Mouse (Mus musculus) neural tube, embryonic 11.5 days (tissue): ENCODE results near the gene Amph. TPM values are rescaled to one million over a fixed set of nuclear protein-coding genes. Genes with fewer than 3 reads are reported as not detected.
A peak's percentile ranks its signal among the peaks of the same experiment; 100 is the strongest.

Source experiments
- ATAC-seq: fragments of 200-750 bp; cut with Nextera tagmentation; 2 replicates; pipeline ENCODE4 v1.8.0; 2017; ENCODE audit warnings: moderate number of reproducible peaks, mild to moderate bottlenecking, moderate TSS enrichment, moderate library complexity; ENCODE audit not compliant: insufficient read depth, low FRiP score, low TSS enrichment
- DNase-seq: peaks from one replicate; pipeline ENCODE4 v3.0.0-alpha.2; 2015; ENCODE audit warnings: low spot score
- H3K27ac ChIP-seq: fragments of 300-500 bp; sonication (generic); 2 replicates; pipeline ENCODE4 v1.5.1; 2014; ENCODE audit warnings: low read depth, mild to moderate bottlenecking, low read length
- H3K27me3 ChIP-seq: fragments of 300-500 bp; sonication (generic); 2 replicates; pipeline ENCODE4 v1.6.1; 2014; ENCODE audit warnings: mild to moderate bottlenecking, low read length, mixed read lengths; ENCODE audit not compliant: control insufficient read depth, insufficient read depth
- H3K36me3 ChIP-seq: fragments of 300-500 bp; sonication (generic); 2 replicates; pipeline ENCODE4 v1.6.1; 2014; ENCODE audit warnings: mild to moderate bottlenecking, low read length, moderate library complexity, mixed read lengths; ENCODE audit not compliant: control insufficient read depth, insufficient read depth
- H3K4me1 ChIP-seq: fragments of 300-500 bp; sonication (generic); 2 replicates; pipeline ENCODE4 v1.6.1; 2014; ENCODE audit warnings: low read length, mixed read lengths; ENCODE audit not compliant: control insufficient read depth, insufficient read depth
- H3K4me2 ChIP-seq: fragments of 300-500 bp; sonication (generic); 2 replicates; pipeline ENCODE4 v1.6.1; 2014; ENCODE audit warnings: low read depth, mild to moderate bottlenecking, moderate library complexity
- H3K4me3 ChIP-seq: fragments of 300-500 bp; sonication (generic); 2 replicates; pipeline ENCODE4 v1.5.1; 2014; ENCODE audit warnings: low read depth, low read length
- H3K9ac ChIP-seq: fragments of 300-500 bp; sonication (generic); 2 replicates; pipeline ENCODE4 v1.6.1; 2014; ENCODE audit warnings: mild to moderate bottlenecking, low read length
- H3K9me3 ChIP-seq: fragments of 300-500 bp; sonication (generic); 2 replicates; pipeline ENCODE4 v1.6.1; 2016; ENCODE audit warnings: low read length; ENCODE audit not compliant: control insufficient read depth
- WGBS: fragments of 180-500 bp; shearing (Covaris S2); extraction: QIAGEN DNeasy Blood & Tissue Kit; methylation state at CpG from one replicate; pipeline ENCODE4 v1.1.7; 2014; 5-methylcytosine and 5-hydroxymethylcytosine counted together
- polyA plus RNA-seq: library from polyadenylated mRNA; unstranded; fragments of >200 nt; fragmentation: Nextera tagmentation; extraction: Ambion mirVana; gene quantifications from 2 replicates; pipeline ENCODE4 v1.2.1, GENCODE M21; 2014

Gene Amph
- polyA plus RNA-seq, 1 experiment from 2014 or later: 12.6 TPM

- Histone ChIP-seq H3K4me1 (no peaks in the 10 kb centered on the region), H3K4me2 (no peak overlapping the region), H3K27ac (no peak overlapping the region), H3K36me3 (no peaks in the 10 kb centered on the region), H3K27me3 (no peaks in the 10 kb centered on the region), H3K9ac (no peak overlapping the region), H3K9me3 (no peaks in the 10 kb centered on the region), H3K4me3 (no peak overlapping the region)
- DNase-seq: no peak
- 80% methylated on average over 7 of the region's 7 CpGs for WGBS
- ATAC-seq: no peak
Observed at GRCm38 (mm10) chr13:19139104-19139503, 191.1 kb downstream of the Amph start.

GRCm38 (mm10) chr13:19139771-19140170 lies 191.8 kb downstream of the Amph start:
- no peaks in the 10 kb centered on the region for H3K4me1 ChIP-seq
- DNase-seq (no peak), ATAC-seq (no peak)
- H3K9ac ChIP-seq: no peak overlapping the region
- no peak overlapping the region for H3K4me2 ChIP-seq
- no peaks in the 10 kb centered on the region for H3K9me3 ChIP-seq
- no peaks in the 10 kb centered on the region for H3K27me3 ChIP-seq
- no peaks in the 10 kb centered on the region for H3K36me3 ChIP-seq
- 80% methylated on average over 1 of the region's 1 CpGs for WGBS
- no peak overlapping the region for H3K27ac ChIP-seq
- no peak overlapping the region for H3K4me3 ChIP-seq

GRCm38 (mm10) chr13:19143766-19144165 lies 195.8 kb downstream of the Amph start:
- WGBS: 89% methylated on average over 3 of the region's 3 CpGs

GRCm38 (mm10) chr13:19147468-19147867 lies 199.5 kb downstream of the Amph start:
- DNase-seq (no peak), ATAC-seq (no peak)
- 88% methylated on average over 3 of the region's 3 CpGs for WGBS
- H3K9me3 ChIP-seq: no peaks in the 10 kb centered on the region
- H3K4me3 ChIP-seq: no peak overlapping the region
- H3K36me3 ChIP-seq: no peaks in the 10 kb centered on the region
- H3K9ac ChIP-seq: no peak overlapping the region
- no peak overlapping the region for H3K27ac ChIP-seq
- H3K27me3 ChIP-seq: no peaks in the 10 kb centered on the region
- no peak overlapping the region for H3K4me2 ChIP-seq
- H3K4me1 ChIP-seq: no peaks in the 10 kb centered on the region

More at GRCm38 (mm10) chr13:19143766-19144165, 195.8 kb downstream of the Amph start:
- Histone ChIP-seq H3K4me3 (no peak overlapping the region), H3K9ac (no peak overlapping the region), H3K9me3 (no peaks in the 10 kb centered on the region), H3K36me3 (no peaks in the 10 kb centered on the region), H3K27me3 (no peaks in the 10 kb centered on the region), H3K4me1 (no peaks in the 10 kb centered on the region), H3K27ac (no peak overlapping the region), H3K4me2 (no peak overlapping the region)
- ATAC-seq: no peak
- DNase-seq: no peak

GRCm38 (mm10) chr13:19149574-19149973 lies 201.6 kb downstream of the Amph start:
- H3K4me3 ChIP-seq: no peak overlapping the region
- WGBS: 82% methylated on average over 8 of the region's 8 CpGs
- no peaks in the 10 kb centered on the region for H3K36me3 ChIP-seq
- H3K9me3 ChIP-seq: no peaks in the 10 kb centered on the region
- no peak overlapping the region for H3K4me2 ChIP-seq
- no peaks in the 10 kb centered on the region for H3K4me1 ChIP-seq
- no peaks in the 10 kb centered on the region for H3K27me3 ChIP-seq
- DNase-seq (no peak), ATAC-seq (no peak)
- no peak overlapping the region for H3K9ac ChIP-seq
- no peak overlapping the region for H3K27ac ChIP-seq

GRCm38 (mm10) chr13:19150438-19151301 lies 202.7 kb downstream of the Amph start:
- Histone ChIP-seq H3K9ac (no peak overlapping the region), H3K27me3 (no peaks in the 10 kb centered on the region), H3K9me3 (no peaks in the 10 kb centered on the region), H3K27ac (no peak overlapping the region), H3K4me3 (no peak overlapping the region), H3K36me3 (no peaks in the 10 kb centered on the region), H3K4me2 (no peak overlapping the region), H3K4me1 (no peaks in the 10 kb centered on the region)
- DNase-seq (no peak), ATAC-seq (no peak)
- 84% methylated on average over 12 of the region's 12 CpGs for WGBS

- Histone ChIP-seq H3K4me2 (no peak overlapping the region), H3K4me1 (no peaks in the 10 kb centered on the region), H3K9ac (no peak overlapping the region), H3K9me3 (no peaks in the 10 kb centered on the region), H3K27me3 (no peaks in the 10 kb centered on the region), H3K36me3 (no peaks in the 10 kb centered on the region), H3K4me3 (no peak overlapping the region), H3K27ac (no peak overlapping the region)
- DNase-seq: no peak
- no peak for ATAC-seq
- WGBS: 96% methylated on average over 3 of the region's 3 CpGs
Observed at GRCm38 (mm10) chr13:19152126-19152525, 204.1 kb downstream of the Amph start.

GRCm38 (mm10) chr13:19158484-19158883 lies 210.5 kb downstream of the Amph start:
- Histone ChIP-seq H3K4me2 (no peak overlapping the region), H3K36me3 (no peaks in the 10 kb centered on the region), H3K9ac (no peak overlapping the region), H3K27me3 (no peaks in the 10 kb centered on the region), H3K4me1 (no peaks in the 10 kb centered on the region), H3K27ac (no peak overlapping the region), H3K4me3 (no peak overlapping the region), H3K9me3 (no peaks in the 10 kb centered on the region)
- 38% methylated on average over 4 of the region's 4 CpGs for WGBS
- ATAC-seq (no peak), DNase-seq (peak; percentile 37)

GRCm38 (mm10) chr13:19160616-19161015 lies 212.6 kb downstream of the Amph start:
- Histone ChIP-seq H3K4me1 (no peaks in the 10 kb centered on the region), H3K9ac (no peak overlapping the region), H3K27ac (no peak overlapping the region), H3K27me3 (no peaks in the 10 kb centered on the region), H3K9me3 (no peaks in the 10 kb centered on the region), H3K4me3 (no peak overlapping the region), H3K4me2 (no peak overlapping the region), H3K36me3 (no peaks in the 10 kb centered on the region)
- no peak for DNase-seq
- no peak for ATAC-seq
- WGBS: 78% methylated on average over 7 of the region's 7 CpGs
